Mouse (Mus musculus): ENCODE measurements around the gene Gm20388.

DNA sequence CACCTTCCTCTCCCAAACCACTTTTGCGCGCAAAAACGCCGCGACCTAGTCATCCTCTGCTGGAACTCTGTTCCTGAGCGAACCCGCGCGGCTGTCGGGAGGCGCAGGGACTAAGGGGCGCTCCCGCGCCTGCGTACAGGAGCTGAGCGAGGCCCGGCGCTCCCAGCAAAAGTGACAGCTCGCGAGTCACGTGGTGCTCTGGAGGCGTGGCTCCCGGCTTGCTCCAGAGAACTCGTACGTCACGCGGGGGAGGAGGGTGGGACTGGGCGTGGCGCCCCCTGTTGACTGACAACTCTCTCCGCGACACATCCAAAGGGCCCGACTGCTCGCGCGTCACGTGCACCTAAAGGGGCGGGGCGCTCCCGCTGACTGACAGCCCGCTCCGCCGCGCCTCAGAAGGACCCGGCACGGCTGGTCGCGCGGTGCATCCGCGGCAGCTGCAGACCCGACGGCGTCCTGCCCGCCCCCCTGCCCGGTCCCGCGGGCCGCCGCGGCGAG, 203.2 kb downstream of the Gm20388 start, which contains the start of gene 6430548M08Rik:
- peak; percentile 85 for TF ChIP-seq POLR2A (IDR thresholded peaks at IDR 0.05; ENCODE audit: extremely low read depth, insufficient read depth, low read length)
- TF ChIP-seq CTCF (IDR thresholded peaks at IDR 0.05; ENCODE audit: extremely low read depth, insufficient read depth, low read length), result no peak

Data from cortical plate, adult 2 months (tissue).